Mouse (Mus musculus) left cerebral cortex, adult 11 months (tissue): Measurements from ENCODE around the gene Tmco5.

Experiments used
- DNase-seq: peaks from one replicate; pipeline ENCODE4 v3.0.0; 2022; ENCODE audit warnings: low spot score

Tmco5 gene

GRCm38 (mm10) chr2:116878391-116878790, at the start of gene Tmco5:
TSS of gene Tmco5 (plus strand) at chr2:116878691.
- no peak for DNase-seq

GRCm38 (mm10) chr2:116831863-116832262, 46.6 kb upstream of the Tmco5 start:
- no peak for DNase-seq

- DNase-seq: no peak
Observed at GRCm38 (mm10) chr2:116837829-116838228, 40.7 kb upstream of the Tmco5 start.

GRCm38 (mm10) chr2:116838538-116839197, 39.8 kb upstream of the Tmco5 start:
- DNase-seq: no peak

GRCm38 (mm10) chr2:116849980-116850636, 28.4 kb upstream of the Tmco5 start:
- DNase-seq: no peak

- no peak for DNase-seq
Observed at GRCm38 (mm10) chr2:116851356-116851755, 27.1 kb upstream of the Tmco5 start.

- no peak for DNase-seq
Observed at GRCm38 (mm10) chr2:116852249-116852648, 26.2 kb upstream of the Tmco5 start.

- no peak for DNase-seq
Observed at GRCm38 (mm10) chr2:116858703-116859102, 19.8 kb upstream of the Tmco5 start.

- DNase-seq: no peak
Observed at GRCm38 (mm10) chr2:116876955-116877615, 1.4 kb upstream of the Tmco5 start.

- DNase-seq: peak; percentile 49
Observed at GRCm38 (mm10) chr2:116879730-116880129, 1.2 kb downstream of the Tmco5 start.

- DNase-seq: no peak
Observed at GRCm38 (mm10) chr2:116893316-116893987, 15.0 kb downstream of the Tmco5 start.

- DNase-seq: no peak
Observed at GRCm38 (mm10) chr2:116893988-116894363, 15.5 kb downstream of the Tmco5 start.

GRCm38 (mm10) chr2:116899615-116900272, 21.3 kb downstream of the Tmco5 start:
- DNase-seq: peak; percentile 95

- no peak for DNase-seq
Observed at GRCm38 (mm10) chr2:116900273-116900843, 21.9 kb downstream of the Tmco5 start.

GRCm38 (mm10) chr2:116908268-116908667, 29.8 kb downstream of the Tmco5 start:
- DNase-seq: no peak

- no peak for DNase-seq
Observed at GRCm38 (mm10) chr2:116912334-116913070, 34.0 kb downstream of the Tmco5 start.

GRCm38 (mm10) chr2:116913677-116914405, 35.4 kb downstream of the Tmco5 start:
- DNase-seq: peak; percentile 84

- DNase-seq: no peak
Observed at GRCm38 (mm10) chr2:116914636-116915035, 36.1 kb downstream of the Tmco5 start.

- no peak for DNase-seq
Observed at GRCm38 (mm10) chr2:116918598-116918997, 40.1 kb downstream of the Tmco5 start.
